Comparison of ENCODE assay signal across 8 mouse cellular contexts in genomic region chr8:125242382-125242781, GRCm38 (mm10).
DNase-seq lines count a peak whose midpoint lies in the region; ATAC-seq lines count a peak whose summit lies in the region.

No protein-coding gene starts in this region.

- no peak for ATAC-seq in hindbrain, embryonic 15.5 days (ENCODE audit: low FRiP score, low read depth)
- ATAC-seq in hindbrain, embryonic 11.5 days (ENCODE audit: low FRiP score) = no peak
- no peak for ATAC-seq in megakaryocyte, adult 5-6 weeks (ENCODE audit: poor library complexity, severe bottlenecking)

- H3K4me3 ChIP-seq in hindbrain, embryonic 15.5 days = no peak overlapping the region
- H3K4me3 ChIP-seq in hindbrain, embryonic 11.5 days (ENCODE audit: low read depth, low read length) = no peak overlapping the region
- H3K4me3 ChIP-seq in embryonic facial prominence, embryonic 10.5 days = no peak overlapping the region

- H3K9me3 ChIP-seq in hindbrain, embryonic 15.5 days = no peaks in the 10 kb centered on the region
- H3K9me3 ChIP-seq in hindbrain, embryonic 11.5 days (ENCODE audit: control insufficient read depth, low read length) = no peaks in the 10 kb centered on the region
- no peaks in the 10 kb centered on the region for H3K9me3 ChIP-seq in embryonic facial prominence, embryonic 10.5 days

- intact Hi-C loops in left cerebral cortex, postnatal 10 days (cut with DNase I) = no loop called here

- H3K4me2 ChIP-seq in hindbrain, embryonic 15.5 days = no peak overlapping the region
- H3K4me2 ChIP-seq in hindbrain, embryonic 11.5 days (replicated peaks; ENCODE audit: low read depth, low read length) = no peak overlapping the region

- no peaks in the 10 kb centered on the region for H3K27me3 ChIP-seq in hindbrain, embryonic 15.5 days
- H3K27me3 ChIP-seq in hindbrain, embryonic 11.5 days (ENCODE audit: control insufficient read depth, insufficient read depth, low read length) = no peaks in the 10 kb centered on the region
- H3K27me3 ChIP-seq in embryonic facial prominence, embryonic 10.5 days (replicated peaks; ENCODE audit: low read depth, poor library complexity, severe bottlenecking) = peaks cover 19% of the 10 kb centered on the region

- peaks cover 23% of the 10 kb centered on the region for H3K4me1 ChIP-seq in hindbrain, embryonic 15.5 days (replicated peaks)
- 0 out of 2 replicates have a peak, but pooled peaks cover 2% of the 10 kb centered on the region for H3K4me1 ChIP-seq in hindbrain, embryonic 11.5 days (replicated peaks; ENCODE audit: control insufficient read depth, insufficient read depth, low read length)
- peaks cover 66% of the 10 kb centered on the region for H3K4me1 ChIP-seq in embryonic facial prominence, embryonic 10.5 days

- 0 out of 2 replicates have a peak overlapping the region, but pooled peaks have one; percentile 39 for H3K27ac ChIP-seq in hindbrain, embryonic 15.5 days (replicated peaks)
- no peak overlapping the region for H3K27ac ChIP-seq in hindbrain, embryonic 11.5 days (ENCODE audit: low read depth, low read length)
- H3K27ac ChIP-seq in embryonic facial prominence, embryonic 10.5 days (replicated peaks) = 0 out of 2 replicates have a peak overlapping the region, but pooled peaks have one; percentile 2

- H3K9ac ChIP-seq in hindbrain, embryonic 15.5 days = no peak overlapping the region
- H3K9ac ChIP-seq in hindbrain, embryonic 11.5 days (ENCODE audit: low read depth, low read length) = no peak overlapping the region

- no peak for DNase-seq in hindbrain, embryonic 11.5 days (ENCODE audit: low spot score)
- peak; percentile 95 for DNase-seq in MN1 (ENCODE audit: low spot score)
- peak; percentile 55 for DNase-seq in embryonic facial prominence, embryonic 10.5 days (ENCODE audit: low spot score)
- peak; percentile 48 for DNase-seq in kidney, postnatal 14 days
- DNase-seq in left cerebral cortex, postnatal 10 days (ENCODE audit: extremely low spot score in 1 of 2, low spot score in 2 of 2) = no peak
- no peak for DNase-seq in layer of hippocampus, postnatal 10 days (ENCODE audit: low spot score in 2 of 2)

- WGBS in hindbrain, embryonic 15.5 days = 46% methylated on average over 10 of the region's 10 CpGs
- WGBS in hindbrain, embryonic 11.5 days = 64% methylated on average over 10 of the region's 10 CpGs
- 58% methylated on average over 10 of the region's 10 CpGs for WGBS in embryonic facial prominence, embryonic 10.5 days

- H3K36me3 ChIP-seq in hindbrain, embryonic 15.5 days = no peaks in the 10 kb centered on the region
- no peaks in the 10 kb centered on the region for H3K36me3 ChIP-seq in hindbrain, embryonic 11.5 days (ENCODE audit: control insufficient read depth, insufficient read depth, low read length)
- no peaks in the 10 kb centered on the region for H3K36me3 ChIP-seq in embryonic facial prominence, embryonic 10.5 days (replicated peaks)

Comparison
In these comparisons a context has a peak if more than half of its experiments do, and no peak if none do; other contexts are left out.
1. DNase-seq: peak in MN1 (single experiment), embryonic facial prominence, embryonic 10.5 days (single experiment) and kidney, postnatal 14 days (single experiment); none in hindbrain, embryonic 11.5 days (single experiment), left cerebral cortex, postnatal 10 days (0 of 2) and layer of hippocampus, postnatal 10 days (0 of 2).